Mouse (Mus musculus) skeletal muscle tissue, adult 2 months (tissue): ENCODE measurements around the gene Sh3pxd2a.

ENCODE experiments used
- DNase-seq: peaks from one replicate; pipeline ENCODE4 v3.0.0-alpha.2; 2012; ENCODE audit warnings: low read depth, low spot score

The Sh3pxd2a gene

DNA sequence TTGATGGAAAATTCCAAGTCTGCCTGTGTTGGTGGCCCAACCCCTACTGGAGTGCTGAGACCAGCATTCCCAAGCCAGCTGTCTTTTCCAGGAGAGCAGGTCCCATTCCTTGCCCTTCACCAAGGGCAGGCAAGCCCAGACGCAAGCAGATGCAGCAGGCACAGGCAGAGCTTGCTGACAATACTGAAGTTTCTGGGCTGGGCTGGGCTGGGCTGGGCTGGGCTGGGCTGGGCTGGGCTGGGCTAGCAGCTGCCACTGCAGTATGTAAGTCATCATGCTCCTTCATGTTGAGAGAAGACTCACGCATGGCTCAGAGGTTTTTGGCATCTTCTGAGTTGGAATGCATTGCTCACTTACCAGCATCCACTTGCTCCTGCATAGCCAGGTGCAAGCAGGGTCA lies 27.7 kb upstream of the Sh3pxd2a start:
- no peak for DNase-seq

DNA sequence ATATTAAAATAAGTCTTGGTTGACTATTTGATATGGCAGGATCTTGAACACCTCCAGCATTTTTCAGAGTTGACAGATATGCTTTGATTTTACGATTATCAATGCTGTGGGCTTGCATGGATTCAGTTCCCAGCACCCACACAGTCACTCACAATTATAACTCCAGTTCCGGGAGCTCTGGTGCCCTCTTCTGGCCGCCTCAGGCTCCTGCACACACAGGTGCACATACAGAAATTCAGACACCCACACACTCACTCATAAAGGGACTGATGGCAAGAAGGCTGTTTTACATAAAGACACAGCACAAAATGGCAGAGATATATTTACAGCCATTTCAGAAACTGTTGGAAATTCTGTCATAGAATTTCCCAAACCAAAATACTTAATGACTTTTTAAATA lies 25.0 kb upstream of the Sh3pxd2a start:
- DNase-seq = no peak

GRCm38 (mm10) chr19:47488250-47488649 lies 24.0 kb upstream of the Sh3pxd2a start:
- no peak for DNase-seq

GRCm38 (mm10) chr19:47487572-47487971 lies 23.4 kb upstream of the Sh3pxd2a start:
- DNase-seq = no peak

- peak; percentile 62 for DNase-seq
Observed at GRCm38 (mm10) chr19:47485997-47486566, 21.9 kb upstream of the Sh3pxd2a start.

DNA sequence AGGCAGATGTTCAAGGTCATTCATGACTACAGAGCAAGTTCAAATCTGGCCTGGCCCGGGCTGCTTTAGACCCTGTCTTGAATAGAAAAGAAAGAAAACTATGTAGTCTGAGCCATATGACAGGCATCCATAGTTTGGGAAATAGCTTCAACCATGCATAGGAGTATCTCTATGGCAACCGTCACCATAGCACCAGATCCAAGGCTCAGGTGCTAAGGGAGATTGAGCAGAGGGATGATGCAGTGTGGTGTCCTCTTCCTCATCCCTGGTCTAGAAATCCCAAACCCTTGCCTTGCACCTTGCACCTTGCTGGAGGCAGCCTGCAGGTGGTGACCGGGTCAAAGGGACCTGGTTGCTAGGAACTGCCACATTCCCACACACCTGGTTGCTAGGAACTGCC lies 19.9 kb upstream of the Sh3pxd2a start:
- DNase-seq = no peak

GRCm38 (mm10) chr19:47483346-47483745 lies 19.1 kb upstream of the Sh3pxd2a start:
- DNase-seq = no peak

- no peak for DNase-seq
Observed at GRCm38 (mm10) chr19:47473453-47473852, 9.3 kb upstream of the Sh3pxd2a start.

DNA sequence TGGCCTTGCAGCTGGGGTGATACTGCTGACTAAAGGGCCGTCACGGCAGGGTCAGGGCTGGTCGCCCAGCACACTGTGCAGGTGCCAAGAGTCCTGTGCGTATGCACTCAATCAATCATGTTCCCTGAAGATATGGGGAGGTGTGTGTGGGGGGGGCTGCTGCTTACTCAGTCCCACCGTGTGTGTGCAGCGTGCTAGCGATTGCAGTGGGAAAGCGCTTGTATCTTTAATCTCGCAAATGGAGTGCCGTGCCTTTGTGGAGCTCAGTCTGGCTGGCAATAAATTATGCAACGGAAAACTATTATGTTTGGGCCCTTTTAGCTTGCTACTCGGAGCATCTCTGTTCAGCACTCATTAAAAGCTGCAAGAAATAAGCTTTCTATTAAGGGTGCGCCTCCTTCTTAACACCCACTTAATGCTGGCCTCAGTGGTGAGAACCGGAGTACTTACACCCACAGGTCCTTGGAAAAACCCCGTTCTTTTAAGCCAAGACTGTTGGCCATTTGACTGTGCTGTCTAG lies 8.7 kb upstream of the Sh3pxd2a start:
- peak; percentile 72 for DNase-seq

DNA sequence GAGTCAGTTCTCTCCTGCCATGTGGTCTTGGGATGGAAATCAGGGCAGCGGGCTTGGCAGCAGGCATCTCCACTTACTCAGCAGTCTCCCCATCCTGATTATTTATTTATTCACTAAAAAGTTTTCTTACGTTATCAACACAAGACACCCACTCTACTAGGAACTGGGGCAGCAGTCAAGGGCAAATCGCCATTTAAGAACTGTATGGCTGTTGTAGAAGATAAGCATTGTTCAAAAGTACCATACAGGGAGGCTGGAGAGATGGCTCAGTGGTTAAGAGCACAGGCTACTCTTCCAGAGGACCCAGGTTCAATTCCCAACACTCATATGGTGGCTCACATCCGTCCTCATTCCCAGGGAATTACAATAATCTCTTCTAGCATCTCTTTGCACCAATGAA lies 7.6 kb upstream of the Sh3pxd2a start:
- DNase-seq = no peak

DNA sequence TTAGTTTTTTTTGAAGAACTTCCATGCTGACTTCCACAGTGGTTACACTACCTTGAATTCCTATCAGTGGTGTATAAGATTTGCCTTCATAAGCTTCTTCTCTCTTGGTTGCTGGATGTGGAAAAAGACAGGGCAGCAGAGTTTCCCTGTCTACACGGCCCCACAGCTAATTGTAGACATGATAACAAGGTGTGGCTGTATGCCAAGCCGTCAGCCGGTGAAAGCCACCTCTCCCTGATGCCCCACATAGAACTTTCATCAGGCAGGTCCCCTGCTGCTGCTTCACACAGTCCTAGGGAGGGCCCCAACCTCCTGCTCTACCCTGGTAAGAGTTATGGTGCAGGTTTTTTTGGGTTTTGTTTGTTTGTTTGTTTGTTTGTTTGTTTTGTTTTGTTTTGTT lies 4.5 kb upstream of the Sh3pxd2a start:
- no peak for DNase-seq

DNA sequence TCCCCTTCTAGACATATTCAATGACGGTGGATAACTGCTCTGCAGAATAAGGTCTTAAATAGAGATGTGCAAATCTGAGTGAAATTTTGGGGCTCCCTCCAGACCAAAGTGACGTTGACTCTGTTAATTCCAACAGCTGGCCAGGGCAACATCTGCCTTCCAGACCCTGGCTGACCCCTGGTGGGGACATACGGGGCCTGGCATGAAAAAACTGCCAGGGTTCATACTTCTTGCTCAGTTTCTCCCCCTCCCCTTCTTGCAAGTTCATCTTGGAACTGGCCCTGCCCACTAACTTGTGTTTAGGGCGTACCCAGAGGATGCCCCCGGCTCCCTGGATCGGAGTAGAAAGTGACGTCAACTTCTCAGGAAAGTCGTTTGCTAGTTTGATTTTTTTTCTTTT lies 2.6 kb upstream of the Sh3pxd2a start:
- DNase-seq = no peak

DNA sequence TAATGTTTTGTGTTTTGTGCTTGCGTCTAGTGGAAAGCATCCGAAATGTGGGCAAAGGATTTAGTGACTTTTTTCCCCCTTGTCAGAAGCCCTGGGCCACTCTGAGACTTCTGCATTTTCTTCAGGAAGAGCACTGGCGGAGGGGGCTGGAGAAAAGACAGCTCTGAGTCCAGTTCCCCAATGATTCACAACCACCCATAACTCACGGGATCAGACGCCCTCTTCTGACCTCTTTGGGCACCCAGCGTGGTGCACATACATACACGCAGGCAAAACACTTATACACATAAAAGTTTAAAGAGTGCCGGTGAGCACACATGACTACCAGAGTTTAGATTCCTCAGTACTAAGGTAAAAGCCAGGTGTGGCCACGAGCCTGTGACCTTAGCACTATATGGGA lies 1.3 kb upstream of the Sh3pxd2a start:
- no peak for DNase-seq

GRCm38 (mm10) chr19:47463636-47464303 lies 431 bp downstream of the Sh3pxd2a start:
- DNase-seq = peak; percentile 76

DNA sequence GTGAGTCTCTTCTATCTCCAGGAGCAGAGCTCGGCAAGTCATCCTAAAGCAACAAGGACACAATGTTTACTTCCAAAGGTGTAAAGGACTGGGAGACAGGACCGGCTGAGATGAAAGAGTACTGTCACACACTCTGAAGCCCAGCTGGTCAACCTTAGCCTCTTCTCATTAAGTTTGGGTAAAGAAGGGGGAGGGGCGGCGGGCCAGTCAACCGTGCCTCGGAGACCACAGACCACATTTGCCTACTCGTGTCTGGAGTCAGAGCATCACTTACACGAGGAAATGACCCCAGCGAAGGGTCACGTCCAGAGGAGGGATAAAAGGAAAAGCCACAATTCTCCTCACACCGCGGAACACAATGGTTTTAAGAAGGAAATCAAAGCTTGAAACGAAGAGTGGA lies 995 bp downstream of the Sh3pxd2a start:
- no peak for DNase-seq

GRCm38 (mm10) chr19:47462725-47463124 lies 1.5 kb downstream of the Sh3pxd2a start:
- DNase-seq = no peak

GRCm38 (mm10) chr19:47461838-47462237 lies 2.4 kb downstream of the Sh3pxd2a start:
- DNase-seq = no peak

- no peak for DNase-seq
Observed at GRCm38 (mm10) chr19:47461386-47461785, 2.8 kb downstream of the Sh3pxd2a start.

DNA sequence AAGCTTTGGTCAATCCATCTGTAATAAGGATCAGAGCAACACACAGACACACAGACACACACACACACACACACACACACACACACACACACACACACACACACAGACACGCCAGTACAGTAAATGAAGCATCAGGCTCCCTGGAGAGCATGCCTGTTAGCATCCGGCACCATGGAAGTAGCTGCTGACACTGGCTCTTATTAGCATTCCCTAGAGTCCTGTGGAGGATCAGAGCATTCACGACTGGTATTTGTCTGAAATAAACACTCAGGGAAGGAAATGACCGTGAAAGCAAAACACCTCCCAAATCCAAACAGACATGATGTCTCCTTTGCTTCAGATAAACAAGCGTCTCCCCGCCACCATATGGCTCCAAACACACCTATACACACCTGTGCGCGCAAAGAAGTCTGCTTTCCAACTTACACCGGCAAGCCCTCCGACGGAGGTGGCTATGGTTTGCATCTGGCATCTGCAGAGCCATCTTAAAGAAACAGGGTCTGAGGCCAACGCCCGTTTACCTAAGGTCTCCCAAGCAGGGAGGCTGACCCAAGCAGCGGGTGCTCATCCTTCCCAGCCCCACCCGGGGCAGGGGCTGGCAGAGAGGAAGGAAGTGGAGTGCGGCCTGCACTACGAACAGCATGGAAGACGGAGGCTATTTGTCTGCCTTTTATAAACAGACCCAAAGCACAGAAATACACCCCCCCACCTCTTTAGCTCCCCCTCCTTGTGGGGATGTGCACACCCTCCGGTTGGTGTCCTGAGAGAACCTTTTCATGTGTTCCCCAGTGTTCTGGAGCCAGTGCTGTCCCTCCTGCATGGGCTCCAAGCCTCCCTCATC lies 3.9 kb downstream of the Sh3pxd2a start:
- no peak for DNase-seq

GRCm38 (mm10) chr19:47459214-47459613 lies 5.0 kb downstream of the Sh3pxd2a start:
- no peak for DNase-seq

DNA sequence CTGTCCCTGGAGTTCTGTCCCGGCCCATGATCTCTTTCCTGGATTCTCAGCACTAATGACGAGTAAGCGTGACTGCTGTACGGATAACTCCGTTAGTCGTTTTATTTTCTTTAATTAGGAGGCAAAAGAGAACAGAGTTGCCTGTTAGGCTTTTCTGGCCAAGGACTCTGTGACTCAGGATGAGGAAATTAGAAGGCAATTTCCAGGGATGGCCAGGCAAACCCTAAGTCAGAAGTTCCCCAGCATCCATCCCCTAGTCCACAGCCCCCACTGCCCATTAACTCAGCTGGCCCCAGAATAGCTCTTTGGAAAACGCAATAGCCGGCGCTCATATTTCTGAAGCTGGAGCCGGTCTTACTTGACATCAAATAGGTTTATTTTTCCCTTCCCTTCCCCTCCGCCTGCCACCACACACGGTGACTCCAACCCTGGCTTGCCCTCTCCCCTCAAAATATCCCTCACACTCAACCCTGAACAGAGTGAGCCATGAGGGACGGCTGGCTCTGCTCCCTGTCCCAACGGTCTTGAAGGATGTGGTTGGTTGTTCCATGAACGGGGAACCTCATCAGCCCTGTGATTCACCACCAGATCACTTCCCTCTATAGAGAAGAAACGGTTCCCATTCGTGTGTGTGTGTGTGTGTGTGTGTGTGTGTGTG lies 5.6 kb downstream of the Sh3pxd2a start:
- DNase-seq = peak; percentile 84
